Mouse (Mus musculus) limb, embryonic 15.5 days (tissue): Measurements from ENCODE around the gene Fam78b. TPM values are rescaled to one million over a fixed set of nuclear protein-coding genes. Genes with fewer than 3 reads are reported as not detected.

Source experiments
- ATAC-seq: fragments of 200-750 bp; cut with Nextera tagmentation; 2 replicates; pipeline ENCODE4 v1.8.0; 2017; ENCODE audit warnings: low read depth, moderate TSS enrichment; ENCODE audit not compliant: insufficient number of reproducible peaks, low FRiP score, low TSS enrichment
- H3K27ac ChIP-seq: fragments of 300-500 bp; sonication (generic); 2 replicates; pipeline ENCODE4 v1.5.1; 2015; ENCODE audit warnings: moderate library complexity, mild to moderate bottlenecking, inconsistent platforms
- H3K27me3 ChIP-seq: fragments of 300-500 bp; sonication (generic); 2 replicates; pipeline ENCODE4 v1.6.1; 2015; ENCODE audit warnings: inconsistent platforms
- H3K36me3 ChIP-seq: fragments of 300-500 bp; sonication (generic); 2 replicates; pipeline ENCODE4 v1.6.1; 2015; ENCODE audit warnings: inconsistent platforms
- H3K4me1 ChIP-seq: fragments of 300-500 bp; sonication (generic); 2 replicates; pipeline ENCODE4 v1.6.1; 2015; ENCODE audit warnings: inconsistent platforms
- H3K4me2 ChIP-seq: fragments of 300-500 bp; sonication (generic); 2 replicates; pipeline ENCODE4 v1.6.1; 2015; ENCODE audit warnings: mild to moderate bottlenecking, inconsistent platforms
- H3K4me3 ChIP-seq: fragments of 300-500 bp; sonication (generic); 2 replicates; pipeline ENCODE4 v1.5.1; 2015; ENCODE audit warnings: mild to moderate bottlenecking, inconsistent platforms
- H3K9ac ChIP-seq: fragments of 300-500 bp; sonication (generic); 2 replicates; pipeline ENCODE4 v1.6.1; 2015; ENCODE audit warnings: inconsistent platforms
- H3K9me3 ChIP-seq: fragments of 300-500 bp; sonication (generic); 2 replicates; pipeline ENCODE4 v1.6.1; 2016; ENCODE audit warnings: inconsistent platforms
- WGBS: fragments of 180-500 bp; shearing (Covaris S2); methylation state at CpG from one replicate; pipeline ENCODE4 v1.1.7; 2015; 5-methylcytosine and 5-hydroxymethylcytosine counted together
- polyA plus RNA-seq: library from polyadenylated mRNA; unstranded; fragments of >200 nt; fragmentation: Nextera tagmentation; extraction: Ambion mirVana; gene quantifications from 2 replicates; pipeline ENCODE4 v1.2.1, GENCODE M21; 2015

The Fam78b gene
- polyA plus RNA-seq, 1 experiment from 2014 or later: 0.44 TPM

GRCm38 (mm10) chr1:167135748-167136147 lies 134.5 kb downstream of the Fam78b start:
- H3K36me3 ChIP-seq: no peaks in the 10 kb centered on the region
- H3K27me3 ChIP-seq: no peaks in the 10 kb centered on the region
- no peak overlapping the region for H3K27ac ChIP-seq
- no peak overlapping the region for H3K4me3 ChIP-seq
- no peak overlapping the region for H3K4me2 ChIP-seq
- no peak overlapping the region for H3K9ac ChIP-seq
- 79% methylated on average over 5 of the region's 5 CpGs for WGBS
- no peaks in the 10 kb centered on the region for H3K9me3 ChIP-seq
- H3K4me1 ChIP-seq: no peaks in the 10 kb centered on the region
- no peak for ATAC-seq
